Mouse (Mus musculus) hindbrain, embryonic 11.5 days (tissue): Measurements from ENCODE around the gene Trio. TPM values are rescaled to one million over a fixed set of nuclear protein-coding genes. Genes with fewer than 3 reads are reported as not detected.

ENCODE experiments used
- ATAC-seq: fragments of 200-750 bp; cut with Nextera tagmentation; 2 replicates; pipeline ENCODE4 v1.8.0; 2017; ENCODE audit warnings: mild to moderate bottlenecking, moderate TSS enrichment, moderate library complexity; ENCODE audit not compliant: low FRiP score
- DNase-seq: peaks from one replicate; pipeline ENCODE4 v3.0.0-alpha.2; 2015; ENCODE audit warnings: low spot score
- H3K27ac ChIP-seq: fragments of 300-500 bp; sonication (generic); 2 replicates; pipeline ENCODE4 v1.5.1; 2014; ENCODE audit warnings: mild to moderate bottlenecking, low read depth, low read length
- H3K27me3 ChIP-seq: fragments of 300-500 bp; sonication (generic); 2 replicates; pipeline ENCODE4 v1.6.1; 2014; ENCODE audit warnings: mild to moderate bottlenecking, low read length, moderate library complexity, mixed read lengths; ENCODE audit not compliant: control insufficient read depth, insufficient read depth
- H3K36me3 ChIP-seq: fragments of 300-500 bp; sonication (generic); 2 replicates; pipeline ENCODE4 v1.6.1; 2014; ENCODE audit warnings: mild to moderate bottlenecking, low read length, moderate library complexity, mixed read lengths; ENCODE audit not compliant: control insufficient read depth, insufficient read depth
- H3K4me1 ChIP-seq: fragments of 300-500 bp; sonication (generic); replicated peaks from 2 replicates; pipeline ENCODE4 v1.6.1; 2014; ENCODE audit warnings: low read length, mixed read lengths; ENCODE audit not compliant: control insufficient read depth, insufficient read depth
- H3K4me2 ChIP-seq: fragments of 300-500 bp; sonication (generic); replicated peaks from 2 replicates; pipeline ENCODE4 v1.6.1; 2014; ENCODE audit warnings: mild to moderate bottlenecking, low read depth, low read length
- H3K4me3 ChIP-seq: fragments of 300-500 bp; sonication (generic); 2 replicates; pipeline ENCODE4 v1.5.1; 2014; ENCODE audit warnings: low read depth, low read length
- H3K9ac ChIP-seq: fragments of 300-500 bp; sonication (generic); 2 replicates; pipeline ENCODE4 v1.6.1; 2014; ENCODE audit warnings: low read depth, low read length
- H3K9me3 ChIP-seq: fragments of 300-500 bp; sonication (generic); 2 replicates; pipeline ENCODE4 v1.6.1; 2016; ENCODE audit warnings: low read length; ENCODE audit not compliant: control insufficient read depth
- WGBS: fragments of 180-500 bp; shearing (Covaris S2); extraction: QIAGEN DNeasy Blood & Tissue Kit; methylation state at CpG from one replicate; pipeline ENCODE4 v1.1.7; 2014; 5-methylcytosine and 5-hydroxymethylcytosine counted together
- polyA plus RNA-seq: library from polyadenylated mRNA; unstranded; fragments of >200 nt; fragmentation: Nextera tagmentation; extraction: Ambion mirVana; gene quantifications from 2 replicates; pipeline ENCODE4 v1.2.1, GENCODE M21; 2014

The Trio gene
- polyA plus RNA-seq, 1 experiment from 2014 or later: 49.8 TPM

DNA sequence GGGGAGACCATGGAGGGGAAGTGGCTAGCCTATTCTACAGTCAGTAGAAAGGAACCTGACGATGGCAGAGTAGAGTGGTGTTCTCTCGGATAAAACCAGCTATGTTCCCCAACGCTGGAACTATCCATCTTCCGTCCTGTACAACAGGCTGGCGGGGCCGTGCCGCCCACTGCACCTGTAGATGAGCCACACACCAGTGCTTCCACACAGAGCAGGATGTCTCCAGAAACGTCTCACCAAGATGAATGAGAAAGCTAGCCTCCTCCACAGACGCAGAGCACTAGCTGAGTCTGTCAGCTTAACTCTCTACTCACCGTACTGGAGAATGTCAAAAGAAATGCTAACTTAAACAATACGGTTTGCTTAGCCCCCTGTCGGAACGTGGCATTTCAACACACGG is 221.2 kb downstream of the Trio start:
- ATAC-seq: no peak
- Histone ChIP-seq H3K36me3 (peaks cover 9% of the 10 kb centered on the region), H3K9me3 (no peaks in the 10 kb centered on the region), H3K4me3 (no peak overlapping the region), H3K4me2 (no peak overlapping the region), H3K27ac (no peak overlapping the region), H3K9ac (no peak overlapping the region), H3K27me3 (no peaks in the 10 kb centered on the region), H3K4me1 (no peaks in the 10 kb centered on the region)
- WGBS: 79% methylated on average over 14 of the region's 14 CpGs
- DNase-seq: no peak

DNA sequence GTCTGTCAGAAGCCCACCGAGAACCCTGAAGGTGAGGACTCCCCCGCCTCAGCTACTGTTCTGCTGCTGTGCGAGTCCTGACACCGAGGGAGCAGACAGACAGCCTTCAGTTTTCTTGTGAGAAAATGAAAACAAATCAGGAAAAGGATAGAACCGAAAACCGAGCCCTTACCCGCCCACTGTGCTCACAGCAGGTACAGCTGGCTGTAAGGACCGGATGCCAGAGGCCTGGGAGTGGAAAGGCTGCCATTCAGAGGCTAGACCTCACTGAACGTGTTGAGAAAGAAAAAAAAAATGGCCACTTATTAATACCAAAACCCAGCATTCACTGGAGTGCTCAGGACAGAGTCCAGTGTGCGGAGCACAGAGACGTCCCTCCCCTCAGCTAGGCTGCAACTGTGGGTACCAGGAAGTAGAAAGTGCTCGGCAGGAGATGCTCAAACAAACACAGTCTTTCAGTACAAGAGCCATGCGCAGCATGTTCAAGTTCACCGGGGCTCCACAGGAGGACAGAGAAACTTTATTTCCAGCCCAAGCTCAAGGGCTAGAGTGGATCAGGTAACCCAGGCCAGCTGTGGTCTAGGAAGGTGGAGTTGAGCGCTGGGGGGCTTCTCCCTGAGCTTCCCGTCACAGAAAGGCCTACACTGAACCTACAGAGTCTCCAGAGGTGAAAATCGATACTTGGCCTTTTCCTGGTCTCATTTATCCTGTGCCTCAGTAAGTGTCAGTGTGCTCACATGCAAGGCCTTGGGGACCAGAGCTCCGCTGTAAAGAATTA is 221.9 kb downstream of the Trio start:
- peaks cover 9% of the 10 kb centered on the region for H3K36me3 ChIP-seq
- no peak overlapping the region for H3K4me3 ChIP-seq
- no peaks in the 10 kb centered on the region for H3K27me3 ChIP-seq
- H3K9me3 ChIP-seq: no peaks in the 10 kb centered on the region
- no peak overlapping the region for H3K4me2 ChIP-seq
- H3K9ac ChIP-seq: no peak overlapping the region
- no peaks in the 10 kb centered on the region for H3K4me1 ChIP-seq
- no peak for ATAC-seq
- no peak for DNase-seq
- H3K27ac ChIP-seq: peak overlapping the region; percentile 30; the same call in 1 of the 2 replicates
- WGBS: 62% methylated on average over 18 of the region's 18 CpGs

- no peak overlapping the region for H3K27ac ChIP-seq
- no peak overlapping the region for H3K9ac ChIP-seq
- H3K9me3 ChIP-seq: no peaks in the 10 kb centered on the region
- H3K36me3 ChIP-seq: peaks cover 9% of the 10 kb centered on the region
- H3K4me3 ChIP-seq: no peak overlapping the region
- H3K4me2 ChIP-seq: no peak overlapping the region
- no peaks in the 10 kb centered on the region for H3K4me1 ChIP-seq
- no peaks in the 10 kb centered on the region for H3K27me3 ChIP-seq
- DNase-seq (no peak), ATAC-seq (no peak)
- 84% methylated on average over 12 of the region's 12 CpGs for WGBS
Measured at GRCm38 (mm10) chr15:27802243-27802642, 223.4 kb downstream of the Trio start.

DNA sequence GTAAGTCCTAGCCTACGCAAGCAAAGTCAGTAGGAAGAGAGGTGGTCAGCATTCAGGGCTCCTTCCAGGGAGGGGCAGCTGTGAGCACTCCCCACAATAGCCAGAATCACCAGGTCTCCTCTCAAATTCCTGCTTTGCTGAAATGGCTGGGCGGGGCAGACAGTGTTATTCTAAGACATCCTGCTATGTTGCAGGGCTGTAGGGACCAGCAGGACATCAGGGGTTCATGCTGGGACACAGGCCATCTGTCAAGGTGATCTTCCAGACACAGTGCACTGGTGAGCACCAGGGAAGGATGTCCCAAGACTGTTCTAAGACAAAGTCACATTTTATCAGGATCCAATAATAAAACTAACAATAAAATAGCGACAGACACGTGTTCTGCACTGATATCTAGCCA is 224.5 kb downstream of the Trio start:
- Histone ChIP-seq H3K9ac (no peak overlapping the region), H3K4me2 (no peak overlapping the region), H3K36me3 (peaks cover 9% of the 10 kb centered on the region), H3K27ac (no peak overlapping the region), H3K9me3 (no peaks in the 10 kb centered on the region), H3K4me3 (no peak overlapping the region), H3K4me1 (no peaks in the 10 kb centered on the region), H3K27me3 (no peaks in the 10 kb centered on the region)
- ATAC-seq (no peak), DNase-seq (no peak)
- WGBS: 65% methylated on average over 4 of the region's 4 CpGs

DNA sequence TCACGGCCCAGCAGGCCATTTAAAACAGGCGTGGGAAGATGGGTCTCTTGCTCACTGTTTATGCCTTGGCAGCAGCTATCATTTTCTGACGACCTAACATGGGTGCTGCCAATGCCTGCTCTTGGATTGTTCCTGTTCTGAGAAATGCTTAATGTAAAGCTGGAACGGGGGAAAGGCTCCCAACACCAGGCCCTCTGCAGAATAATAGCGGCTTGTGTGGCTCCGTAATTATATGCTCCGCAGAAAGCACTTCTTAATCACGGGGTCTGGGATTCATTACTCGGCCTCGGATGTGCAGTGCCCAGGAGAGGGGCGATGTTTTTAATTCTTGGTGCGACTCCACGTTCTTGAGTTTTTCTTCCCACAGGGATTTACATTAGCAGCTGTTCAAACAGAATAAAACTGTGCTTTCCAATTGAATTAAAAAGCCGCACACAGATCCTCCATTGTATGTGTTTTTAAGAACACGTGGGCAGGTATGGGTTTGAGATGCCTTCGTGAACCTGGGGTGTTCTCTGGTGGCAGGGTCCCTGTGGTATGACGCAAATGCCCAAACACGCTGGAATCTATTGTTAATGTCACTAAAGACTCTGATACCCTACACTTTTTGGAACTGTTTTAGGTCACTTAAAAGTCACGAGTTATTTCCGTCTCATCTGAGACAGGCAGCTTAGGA is 228.0 kb downstream of the Trio start:
- Histone ChIP-seq H3K27me3 (no peaks in the 10 kb centered on the region), H3K36me3 (no peaks in the 10 kb centered on the region), H3K4me2 (no peak overlapping the region), H3K9ac (no peak overlapping the region), H3K9me3 (no peaks in the 10 kb centered on the region), H3K4me3 (no peak overlapping the region), H3K4me1 (no peaks in the 10 kb centered on the region), H3K27ac (peak overlapping the region; percentile 43; the same call in 1 of the 2 replicates)
- DNase-seq (no peak), ATAC-seq (no peak)
- 69% methylated on average over 20 of the region's 20 CpGs for WGBS

GRCm38 (mm10) chr15:27796868-27797222 is 228.8 kb downstream of the Trio start:
- WGBS: 77% methylated on average over 7 of the region's 7 CpGs
- DNase-seq (no peak), ATAC-seq (no peak)
- Histone ChIP-seq H3K9ac (no peak overlapping the region), H3K4me3 (no peak overlapping the region), H3K27me3 (no peaks in the 10 kb centered on the region), H3K9me3 (no peaks in the 10 kb centered on the region), H3K36me3 (no peaks in the 10 kb centered on the region), H3K4me2 (no peak overlapping the region), H3K4me1 (no peaks in the 10 kb centered on the region), H3K27ac (peak overlapping the region; percentile 43; the same call in 1 of the 2 replicates)

DNA sequence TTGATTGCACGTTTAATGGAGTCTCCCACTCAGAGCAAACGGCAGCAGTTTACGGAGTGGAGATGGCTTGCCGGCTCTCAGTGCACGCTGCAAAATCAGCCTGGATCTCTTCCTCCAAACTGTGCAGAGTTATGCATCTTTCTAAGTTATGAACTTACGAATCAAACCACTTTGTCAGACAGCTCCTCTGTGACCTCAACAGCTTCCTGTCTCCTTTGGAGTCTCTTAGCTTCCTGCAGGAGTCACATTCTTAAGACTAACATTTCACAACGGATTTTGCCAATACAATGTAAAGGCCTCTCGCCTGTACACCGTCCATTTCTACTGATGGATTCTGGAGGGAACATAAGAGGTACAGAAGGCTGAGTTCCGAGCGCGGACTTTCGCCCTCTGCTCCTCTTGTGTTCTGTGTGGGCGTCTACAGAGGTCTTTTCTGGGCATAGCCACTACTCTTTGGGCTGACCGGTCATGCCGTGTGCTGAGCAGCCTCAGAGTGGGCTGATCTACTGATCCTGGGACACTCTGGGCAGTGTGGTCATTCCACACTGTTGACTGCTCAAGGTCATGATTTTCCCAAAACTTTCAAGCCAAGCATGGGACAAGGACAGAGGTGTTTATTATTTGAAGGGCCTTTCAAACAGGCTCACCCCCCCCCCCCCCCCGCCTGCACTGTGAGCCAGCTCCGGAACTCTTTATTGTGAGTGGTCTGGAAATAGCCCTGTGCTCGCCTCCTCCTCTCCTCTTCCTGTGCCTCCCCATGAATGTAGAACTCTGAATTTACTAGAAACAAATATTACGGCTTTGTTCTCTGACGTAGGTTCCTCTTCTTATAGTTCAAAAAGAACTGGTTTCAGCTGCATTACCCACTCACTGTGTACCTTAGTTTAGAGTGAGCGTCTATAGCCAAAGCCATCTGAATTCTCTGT is 229.4 kb downstream of the Trio start:
- H3K27me3 ChIP-seq: no peaks in the 10 kb centered on the region

GRCm38 (mm10) chr15:27793284-27793683 is 232.4 kb downstream of the Trio start:
- Histone ChIP-seq H3K9ac (no peak overlapping the region), H3K9me3 (no peaks in the 10 kb centered on the region), H3K4me3 (no peak overlapping the region), H3K27ac (no peak overlapping the region; the same call in 1 of the 2 replicates), H3K27me3 (no peaks in the 10 kb centered on the region), H3K4me2 (no peak overlapping the region), H3K4me1 (peaks cover 3% of the 10 kb centered on the region; the same call in 1 of the 2 replicates), H3K36me3 (no peaks in the 10 kb centered on the region)
- DNase-seq: no peak
- ATAC-seq: no peak
- 58% methylated on average over 6 of the region's 6 CpGs for WGBS

More for the DNA sequence above, 229.4 kb downstream of the Trio start:
- H3K4me1 ChIP-seq: no peaks in the 10 kb centered on the region
- no peaks in the 10 kb centered on the region for H3K9me3 ChIP-seq
- DNase-seq (no peak), ATAC-seq (no peak)
- no peaks in the 10 kb centered on the region for H3K36me3 ChIP-seq
- no peak overlapping the region for H3K4me2 ChIP-seq
- no peak overlapping the region for H3K9ac ChIP-seq
- H3K4me3 ChIP-seq: no peak overlapping the region
- 85% methylated on average over 22 of the region's 22 CpGs for WGBS
- H3K27ac ChIP-seq: peak overlapping the region; percentile 4; the same call in 1 of the 2 replicates
